Mouse (Mus musculus) cerebellum, adult 9-10 months (tissue): ENCODE results near the gene Gm21188.
"Not testable (repeated sequence)": the region's sequence is repeated elsewhere in the genome, so short reads cannot be mapped to it uniquely, and the experiment has no call there.

Experiments used
- DNase-seq: peaks from one replicate; pipeline ENCODE4 v3.0.0; 2022

Gene Gm21188

DNA sequence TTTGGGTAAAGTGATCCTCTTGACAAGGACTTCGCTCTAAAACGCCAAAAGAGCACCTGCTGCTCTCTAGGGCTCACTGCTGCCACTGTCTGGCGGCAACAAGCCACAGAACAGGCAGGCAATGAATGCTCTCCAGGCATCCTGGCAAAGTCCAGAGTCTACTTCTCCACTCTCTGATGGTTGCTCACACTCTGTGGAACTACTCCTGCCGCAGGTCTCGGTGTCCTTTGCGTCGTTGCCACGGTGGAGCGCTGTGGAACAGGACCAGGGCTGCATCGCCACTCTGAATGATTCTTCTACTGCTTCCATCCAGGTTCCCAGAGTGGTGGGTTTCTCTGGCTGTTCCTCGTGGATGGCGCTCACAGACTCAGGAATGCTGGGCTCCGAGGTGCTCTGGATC lies 25.6 kb downstream of the Gm21188 start:
- DNase-seq = not testable (repeated sequence)

DNA sequence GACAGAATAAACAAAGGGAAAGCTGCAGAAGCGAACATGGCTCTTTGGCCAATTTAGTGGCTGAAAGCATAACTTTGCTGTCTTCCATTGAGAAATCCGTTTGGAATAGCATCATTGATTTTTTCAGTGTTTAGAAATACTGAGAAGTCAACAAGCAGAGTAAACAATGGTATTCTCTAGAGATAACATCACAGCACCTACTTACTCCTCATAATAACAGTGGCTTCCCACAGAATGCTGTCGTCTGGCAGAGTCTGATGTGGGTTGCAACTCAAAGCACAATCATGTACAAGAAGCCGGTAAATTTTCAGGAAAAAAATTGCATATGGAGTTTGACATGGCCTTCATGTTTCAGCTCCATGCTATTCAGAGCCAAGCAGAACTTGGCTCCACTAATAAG lies 26.4 kb downstream of the Gm21188 start:
- DNase-seq = not testable (repeated sequence)

DNA sequence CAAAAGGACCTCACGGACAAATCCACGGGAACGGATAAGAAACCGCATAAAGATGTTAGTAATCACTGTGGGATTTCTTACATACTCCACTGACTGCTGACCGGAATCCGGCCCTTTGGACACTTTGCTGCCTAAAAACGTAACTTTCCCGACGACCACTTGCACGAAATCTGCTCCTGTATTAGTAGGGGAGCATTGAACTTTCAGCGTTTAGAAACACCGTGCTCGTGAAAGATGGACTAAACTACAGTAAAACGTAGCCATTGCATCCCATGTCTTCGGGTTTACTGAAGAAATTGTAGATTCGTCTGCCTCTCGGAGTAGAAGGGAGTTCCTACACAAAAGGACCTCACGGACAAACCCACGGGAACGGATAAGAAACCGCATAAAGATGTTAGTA lies 27.0 kb downstream of the Gm21188 start:
- DNase-seq = not testable (repeated sequence)

DNA sequence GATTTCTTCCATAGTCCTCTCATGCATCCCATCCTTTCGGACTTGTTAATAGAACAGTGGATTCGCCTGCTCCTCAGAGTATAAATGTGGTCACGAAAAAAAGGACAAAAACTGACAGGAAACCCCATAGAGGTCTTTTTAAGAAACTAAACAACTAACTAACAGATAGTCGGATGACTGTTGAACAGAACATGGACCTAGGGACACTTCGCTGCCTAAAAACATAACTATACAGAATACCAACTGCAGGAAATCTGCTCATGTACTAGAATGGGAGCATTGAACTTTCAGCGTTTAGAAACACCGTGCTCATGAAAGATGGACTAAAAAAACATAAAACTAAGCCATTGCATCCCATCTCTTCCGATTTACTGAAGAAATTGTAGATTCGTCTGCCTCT lies 27.4 kb downstream of the Gm21188 start:
- not testable (repeated sequence) for DNase-seq

DNA sequence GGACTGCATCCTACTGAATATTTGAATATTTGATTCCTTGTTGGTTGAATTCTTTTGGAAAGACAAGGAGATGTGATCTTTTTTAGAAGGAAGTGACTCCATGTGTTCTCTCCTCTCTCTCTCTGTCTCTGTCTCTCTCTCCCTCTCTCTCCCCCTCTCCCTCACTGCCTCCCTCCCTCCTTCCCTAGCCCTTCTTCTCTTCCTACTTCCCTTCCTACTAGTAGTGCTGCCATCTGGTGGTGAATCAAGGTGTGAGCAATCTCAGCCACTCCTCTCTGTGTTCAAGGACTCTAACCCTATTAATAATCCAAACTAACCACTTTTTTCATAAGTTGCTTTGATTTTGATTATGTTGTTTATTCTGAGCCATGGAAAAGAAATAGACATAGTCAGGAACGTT lies 30.5 kb downstream of the Gm21188 start:
- not testable (repeated sequence) for DNase-seq

DNA sequence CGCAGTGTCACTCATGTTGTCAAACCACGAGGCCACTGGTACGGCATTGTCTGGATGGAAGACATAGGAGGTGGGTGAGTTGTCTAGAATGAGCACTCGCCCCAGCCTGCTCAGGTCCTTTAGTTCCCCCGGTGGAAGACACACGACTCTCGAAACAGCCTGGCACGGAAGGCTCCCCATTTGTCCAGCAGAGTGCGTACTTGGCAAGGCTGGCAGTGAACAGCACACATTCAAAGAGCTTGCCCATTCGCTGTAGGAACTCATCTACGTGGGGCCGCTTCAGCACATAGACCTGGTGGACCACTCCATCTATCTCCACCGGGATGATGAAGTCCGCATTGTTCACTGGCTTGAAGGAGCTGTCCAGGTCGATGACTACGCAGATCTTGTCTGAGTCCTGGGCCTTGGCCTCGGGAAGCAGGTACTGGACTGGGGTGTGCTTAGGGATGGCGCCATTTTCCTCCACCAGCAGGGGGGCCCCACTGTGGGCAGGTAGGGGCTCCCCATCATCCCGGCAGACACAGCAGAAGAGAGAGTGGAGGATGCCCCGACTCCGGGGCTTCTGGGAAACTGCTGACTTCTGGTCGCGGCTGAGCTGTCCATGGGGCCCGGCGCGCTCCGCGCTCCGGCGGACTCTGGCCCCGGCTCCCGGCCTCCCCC lies 36.5 kb downstream of the Gm21188 start:
- DNase-seq = not testable (repeated sequence)

DNA sequence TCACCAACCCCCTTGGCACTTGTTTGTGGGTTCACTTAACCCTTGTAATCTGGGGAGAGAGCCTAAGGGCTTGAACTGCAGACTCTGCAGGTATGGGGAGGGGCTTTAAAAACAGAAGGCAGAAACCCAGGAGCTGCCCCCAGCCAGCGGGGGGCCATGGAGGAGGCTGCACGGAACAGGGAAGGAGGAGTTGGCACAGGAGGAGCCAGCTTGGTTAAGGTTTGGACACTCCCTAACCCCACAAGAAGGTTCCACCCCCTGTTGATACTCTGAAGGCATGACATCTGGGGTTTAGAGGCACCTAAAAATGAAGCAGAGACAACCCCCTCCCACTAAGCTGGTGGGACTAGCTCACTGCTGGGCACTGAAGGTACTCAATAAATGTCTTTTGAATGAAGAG lies 38.0 kb downstream of the Gm21188 start:
- DNase-seq = not testable (repeated sequence)

DNA sequence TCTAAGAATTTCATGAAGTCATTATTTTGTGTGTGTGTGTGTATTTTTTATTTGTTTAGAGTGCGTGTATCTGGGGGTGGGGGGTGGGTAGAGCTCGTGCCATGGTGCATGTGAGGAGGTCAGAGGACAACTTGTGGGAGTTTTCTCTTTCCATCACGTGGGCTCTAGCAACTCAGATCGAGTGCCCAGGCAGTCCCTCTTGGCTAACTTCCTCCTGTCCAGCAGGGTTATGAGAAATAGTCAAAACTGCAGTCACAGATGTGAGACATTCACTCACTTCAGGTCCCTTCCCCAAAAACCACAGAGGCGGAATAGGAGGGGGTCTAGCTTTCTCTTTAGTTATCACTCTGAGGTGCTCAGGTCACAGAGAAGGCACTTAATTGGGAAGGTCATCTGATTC lies 38.5 kb downstream of the Gm21188 start:
- not testable (repeated sequence) for DNase-seq

DNA sequence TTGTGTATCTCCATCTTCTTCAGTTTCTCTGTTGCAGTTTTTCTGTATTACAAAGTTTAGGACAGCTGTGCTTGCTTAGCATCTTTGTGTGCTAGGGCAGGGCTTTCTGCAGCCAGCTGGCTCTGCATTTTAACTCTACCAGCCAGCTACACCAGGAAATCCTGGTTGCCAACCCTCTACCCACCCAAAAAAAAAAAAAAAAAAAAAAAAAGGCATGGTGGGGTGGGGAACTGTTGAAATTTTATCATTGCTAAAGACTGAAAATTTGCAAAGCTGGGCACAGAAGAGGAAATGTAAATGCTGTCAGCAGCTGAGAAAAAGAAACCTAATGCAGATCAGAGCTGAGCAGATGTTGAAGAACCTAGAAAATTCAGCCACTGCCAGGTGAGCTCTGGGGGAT lies 41.9 kb downstream of the Gm21188 start:
- not testable (repeated sequence) for DNase-seq

DNA sequence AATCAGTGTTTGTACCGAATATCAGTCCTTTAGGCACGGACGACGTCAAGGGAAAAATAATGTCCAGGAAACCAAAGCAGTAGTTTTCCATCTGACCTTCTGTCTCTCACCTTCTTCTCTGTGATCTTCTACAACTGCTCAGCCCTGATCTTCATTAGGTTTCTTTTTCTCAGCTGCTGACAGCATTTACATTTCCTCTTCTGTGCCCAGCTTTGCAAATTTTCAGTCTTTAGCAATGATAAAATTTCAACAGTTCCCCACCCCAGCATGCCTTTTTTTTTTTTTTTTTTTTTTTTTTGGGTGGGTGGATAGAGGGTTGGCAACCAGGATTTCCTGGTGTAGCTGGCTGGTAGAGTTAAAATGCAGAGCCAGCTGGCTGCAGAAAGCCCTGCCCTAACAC lies 52.8 kb downstream of the Gm21188 start:
- not testable (repeated sequence) for DNase-seq

DNA sequence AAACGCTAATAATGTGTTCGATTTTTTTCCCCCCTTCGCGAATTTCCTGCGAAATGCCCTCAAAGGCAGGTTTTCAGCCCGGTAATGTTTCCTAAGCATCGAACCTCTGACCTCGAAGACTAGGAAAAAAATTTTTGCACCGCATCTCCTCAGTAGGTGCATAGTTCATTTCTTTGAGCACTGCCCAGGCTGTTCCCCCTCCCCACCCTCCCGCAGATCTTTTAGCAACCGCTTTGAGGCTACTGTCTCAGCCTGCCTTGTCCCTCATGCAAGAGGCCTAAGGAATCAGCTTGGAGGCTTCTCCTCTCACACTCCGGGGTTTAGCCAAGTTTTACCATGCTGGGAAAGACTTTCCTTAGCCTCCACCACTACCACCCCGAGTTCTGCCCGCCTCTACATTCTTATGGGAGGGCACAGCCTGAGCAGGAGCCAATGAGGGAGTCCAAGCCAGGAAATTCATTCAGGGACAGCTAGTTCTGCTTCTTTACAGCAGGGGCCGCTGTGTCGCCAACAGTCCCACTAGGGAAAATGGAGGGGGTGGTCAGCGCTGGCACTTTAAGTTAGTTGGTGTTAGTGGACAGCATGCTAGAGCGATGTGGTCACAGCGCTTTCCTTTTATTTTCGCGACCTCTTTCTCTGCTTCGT lies 53.4 kb downstream of the Gm21188 start:
- not testable (repeated sequence) for DNase-seq

DNA sequence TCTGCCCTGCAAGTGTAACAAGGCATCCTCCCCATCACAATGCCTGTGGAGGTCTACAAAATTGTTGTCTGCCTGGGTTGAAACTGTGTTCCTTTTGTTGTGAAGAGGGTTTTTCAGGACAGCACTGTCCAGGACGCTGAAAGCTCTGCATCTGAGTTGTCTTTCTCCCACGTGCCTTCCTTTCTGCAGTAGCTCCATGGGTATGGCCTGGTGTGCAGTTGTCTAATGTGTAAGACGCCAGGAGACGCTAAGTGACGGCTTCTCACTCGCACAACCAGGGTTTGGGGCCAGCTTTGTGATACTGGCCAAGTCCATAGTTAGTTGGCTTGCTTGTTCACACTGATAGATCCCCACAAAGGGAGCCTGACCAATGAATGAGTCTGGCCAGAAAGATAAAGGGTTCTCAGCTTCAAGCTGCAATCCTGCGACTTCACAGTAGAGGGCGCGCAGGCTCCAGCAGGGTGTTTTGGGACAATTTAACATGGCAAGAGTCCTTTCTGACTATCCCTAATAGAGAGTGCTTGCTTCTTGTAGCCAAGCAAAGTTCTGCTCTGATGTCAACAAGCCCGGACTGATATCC lies 60.0 kb downstream of the Gm21188 start:
- DNase-seq = not testable (repeated sequence)

DNA sequence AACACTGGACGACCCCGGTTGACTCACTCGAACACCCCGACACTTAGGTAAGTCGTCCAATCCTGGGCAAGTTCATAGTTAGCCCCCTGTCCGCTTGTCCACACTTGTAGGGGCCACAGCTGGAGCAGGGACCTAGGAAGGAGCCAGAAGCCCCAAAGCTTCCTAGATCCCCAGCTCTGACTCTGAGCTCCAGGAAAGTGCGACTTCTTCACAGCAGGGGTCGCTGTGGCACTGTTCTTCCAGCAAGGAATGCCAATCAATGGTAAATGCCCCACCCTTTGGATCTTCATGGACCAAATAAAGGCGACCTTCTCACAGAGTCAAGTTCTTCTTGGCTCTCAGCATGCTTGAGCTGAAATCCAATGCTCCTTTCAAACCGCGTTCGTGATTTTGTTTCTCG lies 60.7 kb downstream of the Gm21188 start:
- DNase-seq = not testable (repeated sequence)
